Mouse (Mus musculus) fat pad, adult 2 months (tissue): ENCODE data around the gene Gm11032.
"Not testable (repeated sequence)": the region's sequence is repeated elsewhere in the genome, so short reads cannot be mapped to it uniquely, and the experiment has no call there.

Source experiments
- DNase-seq: peaks from one replicate; pipeline ENCODE4 v3.0.0-alpha.2; 2011; ENCODE audit warnings: low read depth, low spot score; ENCODE audit errors: extremely low read depth

Gm11032 gene

DNA sequence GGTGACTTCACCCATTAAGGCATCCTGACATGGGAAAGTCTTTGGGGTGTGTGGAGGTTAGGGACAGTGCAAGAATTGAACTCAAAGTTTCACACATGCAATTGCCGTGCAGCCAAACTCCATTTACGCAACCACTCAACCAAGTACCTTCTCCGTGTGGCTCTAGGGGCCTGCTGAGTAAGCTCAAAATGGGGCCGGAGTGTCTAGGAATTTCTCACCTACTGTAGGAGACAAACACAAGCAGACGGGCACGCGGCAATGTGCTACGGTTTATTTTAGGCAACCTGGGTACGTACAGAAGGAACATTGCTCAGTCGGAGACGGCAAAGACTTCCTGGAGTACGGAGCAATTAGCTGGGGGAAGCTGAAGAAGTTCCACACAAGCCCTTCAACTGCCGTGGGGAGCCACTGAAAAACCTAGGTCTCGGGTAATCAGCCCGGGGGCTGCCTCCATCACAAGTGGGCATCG, at the start of gene Gm11032:
Gene Gm11032, plus strand, starts transcription at position 51 of the 469 bp plus-strand sequence.
- DNase-seq = no peak

DNA sequence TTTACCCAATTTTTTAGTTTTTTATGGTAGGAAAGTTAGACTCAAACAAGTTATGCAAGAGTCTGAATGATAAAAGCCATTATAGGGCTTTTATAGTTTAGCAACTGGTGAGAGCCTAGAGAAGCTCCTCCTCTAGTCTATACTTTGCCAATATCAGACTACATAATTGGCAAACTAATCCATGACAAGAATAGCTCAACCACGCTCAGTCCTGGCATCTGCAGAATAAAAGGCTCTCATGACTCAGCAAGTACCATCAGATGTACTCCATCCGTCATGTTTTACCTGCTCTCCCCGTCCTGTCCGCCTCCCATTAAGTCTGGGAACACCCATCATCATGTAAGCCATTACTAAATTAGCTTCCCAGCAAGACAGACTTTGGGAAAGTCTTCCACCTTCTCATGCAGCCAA, 48.4 kb upstream of the Gm11032 start:
- peak; percentile 59 for DNase-seq

DNA sequence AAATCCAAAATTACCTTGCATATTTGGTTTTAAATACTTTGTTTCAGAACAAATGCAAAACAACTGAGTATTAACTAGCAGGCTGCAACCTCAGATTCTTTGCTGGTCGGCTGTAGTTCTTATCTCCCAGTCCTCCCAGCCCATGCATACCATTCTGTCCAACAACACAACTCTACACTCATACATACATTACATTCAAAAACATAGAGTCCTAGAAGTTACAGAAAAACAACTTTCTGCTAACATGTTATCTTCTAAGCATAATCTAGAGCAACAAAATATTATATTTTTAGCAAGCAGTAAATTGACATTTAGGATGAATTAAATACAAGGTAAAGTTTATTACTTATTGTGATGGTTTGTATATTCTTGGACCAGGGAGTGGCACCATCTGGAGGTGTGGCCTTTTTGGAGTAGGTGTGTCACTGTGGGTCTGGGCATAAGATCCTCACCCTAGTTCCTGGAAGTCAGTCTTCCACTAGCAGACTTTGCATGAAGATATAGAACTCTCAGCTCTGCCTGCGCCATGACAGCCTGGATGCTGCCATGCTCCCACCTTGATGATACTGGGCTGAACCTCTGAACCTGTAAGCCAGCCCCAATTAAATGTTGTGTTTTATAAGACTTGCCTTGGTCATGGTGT, 43.7 kb upstream of the Gm11032 start:
- DNase-seq = not testable (repeated sequence)

DNA sequence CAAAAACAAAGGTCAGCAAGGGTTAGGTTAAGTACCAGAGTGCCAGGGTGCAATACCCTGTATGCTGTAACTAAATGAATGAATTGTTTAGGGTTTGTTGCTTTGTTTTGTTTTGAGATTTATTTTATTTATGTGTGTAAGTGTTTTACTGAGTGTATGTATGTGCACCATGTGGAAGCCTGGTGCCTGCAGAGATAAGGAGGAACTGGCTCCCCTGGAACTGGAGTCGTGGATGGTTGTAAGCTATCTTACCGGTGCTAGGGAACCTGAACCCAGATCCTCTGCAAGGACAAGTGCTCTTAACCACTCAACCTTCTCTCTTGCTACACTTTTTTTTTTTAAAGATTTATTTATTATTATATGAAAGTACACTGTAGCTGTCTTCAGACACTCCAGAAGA, 42.8 kb upstream of the Gm11032 start:
- DNase-seq = no peak

DNA sequence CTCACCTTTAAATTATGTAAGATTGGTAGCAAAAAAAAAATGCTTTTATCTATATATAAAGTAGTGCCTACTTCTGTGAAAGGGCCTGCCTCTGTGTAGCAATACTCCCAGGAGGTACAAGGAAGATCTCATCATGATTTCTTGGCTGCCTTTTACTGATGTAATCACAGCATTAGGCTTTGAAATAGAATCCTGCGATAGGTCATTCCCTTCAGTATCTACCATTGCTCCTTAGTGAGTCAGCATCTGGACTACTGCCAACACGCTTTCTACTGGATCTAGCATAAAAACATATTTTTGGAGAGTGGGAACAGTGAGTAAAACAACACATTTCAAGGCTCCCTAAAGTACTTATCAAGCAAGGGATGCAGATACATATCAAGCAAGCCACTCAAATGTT, 41.2 kb upstream of the Gm11032 start:
- peak; percentile 45 for DNase-seq

DNA sequence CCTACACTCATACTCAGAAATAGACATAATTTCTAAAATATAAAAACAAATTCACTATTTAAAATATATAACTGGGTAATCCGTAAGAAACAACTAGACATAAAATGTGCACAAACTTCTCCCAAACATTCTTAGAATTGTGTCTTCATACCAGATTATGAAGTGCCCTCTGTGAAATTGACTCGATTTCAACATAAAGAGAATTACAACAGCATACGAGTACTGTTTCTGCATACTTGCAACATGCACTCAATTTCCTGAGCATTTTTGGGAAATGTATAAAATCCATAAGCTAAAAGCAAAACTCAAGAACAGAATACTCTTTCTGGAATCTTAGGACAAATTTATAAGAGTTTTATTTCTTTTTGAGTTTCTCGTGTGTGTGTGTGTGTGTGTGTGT, 28.1 kb upstream of the Gm11032 start:
- DNase-seq = no peak

DNA sequence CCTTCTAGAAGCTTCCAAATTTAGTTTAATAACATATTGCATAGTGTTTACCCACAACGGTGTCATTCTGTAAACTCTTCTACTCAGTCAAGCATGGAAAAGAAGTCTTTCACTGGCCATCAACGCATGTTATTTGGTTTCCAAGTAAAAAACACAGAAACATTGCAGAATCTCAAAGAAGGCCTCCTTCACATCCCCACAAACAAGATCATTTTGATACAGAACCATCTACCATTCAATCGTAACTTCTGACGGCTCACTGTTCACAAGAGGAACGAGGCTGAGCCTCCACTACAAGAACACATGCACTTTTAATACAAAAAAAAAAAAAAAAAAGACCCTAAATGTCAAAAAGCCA, 26.4 kb upstream of the Gm11032 start:
- DNase-seq = no peak

DNA sequence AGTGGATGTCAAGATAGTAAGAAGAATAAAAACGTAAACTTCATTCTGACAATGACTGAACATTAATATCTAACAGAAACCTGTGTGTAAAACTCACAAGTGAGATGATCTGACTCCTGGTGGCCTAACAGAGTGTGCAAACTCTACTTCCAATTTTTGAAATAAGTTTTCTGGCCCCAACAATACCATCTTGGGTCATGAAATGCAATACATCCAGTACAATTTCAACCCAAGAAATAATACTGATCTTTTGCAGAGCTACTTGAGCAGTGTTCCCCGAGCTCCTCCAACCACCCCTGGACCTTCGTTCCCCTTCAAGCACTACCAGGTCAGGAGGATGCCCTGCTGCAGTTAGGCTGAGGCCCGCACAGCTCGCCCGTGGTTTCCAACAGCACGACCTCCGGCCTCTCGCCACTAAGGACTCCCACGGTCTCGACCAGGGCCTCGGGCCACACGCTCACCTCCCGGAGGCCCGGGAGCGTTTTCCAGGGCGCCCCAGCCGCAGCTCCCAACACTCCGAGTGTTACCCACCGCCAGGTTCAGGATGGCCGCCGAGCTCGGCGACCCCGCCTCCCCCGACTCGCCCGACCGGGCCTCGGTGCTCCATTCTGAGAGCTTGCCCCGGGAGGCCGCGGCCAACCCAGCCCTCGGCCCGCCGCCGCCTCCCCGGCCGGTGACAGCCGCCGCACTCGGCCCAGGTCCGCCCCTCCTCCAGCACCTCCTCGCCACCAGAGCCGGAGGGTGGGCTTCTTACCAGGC, 25.8 kb upstream of the Gm11032 start:
- DNase-seq = no peak

DNA sequence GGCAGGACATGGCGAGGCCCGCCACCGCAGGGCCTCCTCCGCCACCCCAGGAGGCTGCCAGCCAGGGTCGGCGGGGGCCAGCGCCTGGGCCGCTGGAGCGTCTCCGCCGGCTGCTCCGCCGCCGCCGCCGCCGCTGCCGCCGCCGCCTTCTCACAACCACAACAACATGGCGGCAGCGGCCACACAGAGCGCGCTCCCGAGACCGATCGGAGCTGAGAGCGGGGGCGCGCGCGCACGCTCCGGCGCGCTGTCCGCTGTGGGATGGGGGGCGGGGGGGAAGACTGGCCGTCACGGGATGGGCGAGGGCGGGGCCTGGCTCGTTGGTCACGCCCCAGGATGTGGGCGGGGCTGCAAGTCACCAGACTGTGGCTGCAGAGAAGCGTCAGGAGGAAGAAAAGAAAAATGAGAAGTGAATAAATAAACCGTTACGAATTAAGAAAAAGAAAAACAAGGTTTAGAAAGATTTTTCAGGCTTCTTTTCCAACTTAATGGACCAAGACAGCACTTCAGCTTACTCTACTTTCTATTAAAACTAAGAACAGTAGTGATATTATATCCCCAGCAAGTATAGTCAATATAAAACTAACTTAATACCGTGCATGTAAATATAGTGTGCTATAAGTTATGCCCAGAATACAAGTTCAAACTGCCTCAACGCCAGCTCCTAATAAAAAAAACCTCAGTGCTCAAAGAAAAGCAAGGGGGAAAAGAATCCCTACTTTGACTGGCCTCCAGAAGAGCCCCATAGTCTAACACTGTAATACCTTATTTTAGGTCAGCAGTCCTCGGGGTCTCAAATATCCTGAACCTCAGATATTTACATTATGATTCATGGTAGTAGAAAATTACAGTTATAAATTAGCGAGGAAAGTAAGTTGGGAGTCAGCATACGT, 25.0 kb upstream of the Gm11032 start, which contains the start of gene Mtmr3:
Gene Mtmr3, minus strand, starts transcription at position 256 of the 893 bp plus-strand sequence.
- DNase-seq = no peak

DNA sequence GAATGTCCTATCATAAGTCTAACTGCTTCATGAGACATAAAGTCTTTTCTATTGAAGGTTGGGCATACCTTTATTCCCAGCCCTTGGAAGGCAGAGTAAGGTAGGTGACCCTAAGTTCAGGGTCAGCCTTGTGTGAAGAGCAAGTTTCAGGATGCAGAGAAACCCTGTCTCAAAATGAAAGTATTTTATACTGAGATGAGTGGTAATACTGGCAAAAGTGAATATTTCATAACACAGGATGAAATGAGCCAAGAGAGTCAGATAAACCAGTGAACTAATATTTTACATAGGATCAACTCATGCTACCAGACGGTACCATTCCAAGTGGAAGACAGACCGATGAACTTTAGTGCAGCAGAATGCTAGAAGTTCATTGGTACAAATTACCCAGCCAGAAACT, 21.5 kb upstream of the Gm11032 start:
- DNase-seq = no peak

DNA sequence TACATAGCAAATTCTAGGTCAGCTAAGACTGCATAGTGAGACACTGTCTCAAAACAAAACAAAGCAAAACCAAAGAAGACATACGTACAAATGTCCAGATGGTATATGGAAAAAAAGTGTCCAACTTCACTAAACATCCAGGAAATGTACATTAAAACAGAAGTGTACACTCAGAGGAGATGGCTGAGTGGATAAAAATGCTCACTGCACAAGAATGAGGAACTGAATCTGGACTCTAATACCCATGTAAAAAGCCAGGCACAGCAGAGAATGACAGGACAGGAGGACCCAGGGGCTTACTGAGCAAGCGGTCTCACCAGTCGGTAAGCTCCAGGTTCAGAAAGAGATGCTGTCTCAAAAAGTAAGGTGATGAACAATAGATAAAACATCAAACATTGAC, 20.0 kb upstream of the Gm11032 start:
- no peak for DNase-seq

DNA sequence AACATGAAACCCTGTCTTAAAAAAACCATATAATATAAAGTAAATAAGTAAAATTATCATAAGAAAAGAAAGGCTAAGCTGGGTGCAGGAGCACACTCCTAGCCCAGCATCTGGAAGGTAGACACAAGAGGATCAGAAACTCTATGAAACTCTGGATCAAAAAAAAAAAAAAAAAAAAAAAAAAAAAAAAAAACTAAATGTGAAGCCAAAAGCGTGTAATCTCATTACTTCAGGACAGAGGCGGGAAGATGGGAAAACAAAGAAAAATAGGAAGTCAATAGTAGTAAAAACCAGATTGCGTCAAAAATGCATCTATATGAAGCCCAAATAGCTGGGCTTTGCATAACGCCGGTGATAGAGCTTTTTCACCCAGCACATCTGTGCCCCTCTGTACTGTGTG, 18.0 kb upstream of the Gm11032 start:
- DNase-seq = no peak

DNA sequence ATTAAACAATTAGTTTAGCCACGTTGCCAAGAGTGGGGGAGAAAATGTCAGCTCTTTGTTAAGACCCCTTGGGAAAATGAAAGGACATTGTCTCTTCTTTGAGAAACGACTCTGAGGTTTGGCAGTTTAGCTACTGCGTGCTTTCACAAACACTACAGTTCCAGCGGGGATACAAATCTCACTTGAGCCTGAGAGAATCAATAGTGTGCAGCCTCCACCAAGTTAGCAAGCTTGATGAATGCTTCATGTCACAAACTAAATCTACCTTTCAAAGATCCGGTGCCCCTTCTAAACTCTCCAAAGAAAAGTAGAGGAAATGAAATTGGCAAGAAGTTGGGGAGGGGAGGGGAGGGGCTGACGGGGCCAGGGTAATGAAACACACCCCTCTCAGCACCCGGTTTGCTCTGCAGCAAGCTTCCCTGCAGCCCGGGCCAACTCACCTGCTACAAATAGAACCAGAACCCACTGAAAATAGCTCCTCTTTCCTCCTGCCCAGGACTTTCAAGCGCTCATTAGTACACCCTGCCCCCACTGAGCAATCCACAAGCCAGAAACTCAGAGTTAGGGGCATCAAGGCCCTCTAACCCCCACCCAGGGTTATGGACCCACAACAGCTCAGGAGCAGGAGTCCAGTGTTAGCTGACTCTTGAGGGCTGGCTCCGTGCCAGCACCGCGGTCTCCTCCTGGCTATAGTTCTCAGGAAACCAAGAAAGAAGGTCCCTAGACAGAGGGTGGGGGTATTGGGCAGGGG, 17.0 kb upstream of the Gm11032 start:
- DNase-seq = no peak

DNA sequence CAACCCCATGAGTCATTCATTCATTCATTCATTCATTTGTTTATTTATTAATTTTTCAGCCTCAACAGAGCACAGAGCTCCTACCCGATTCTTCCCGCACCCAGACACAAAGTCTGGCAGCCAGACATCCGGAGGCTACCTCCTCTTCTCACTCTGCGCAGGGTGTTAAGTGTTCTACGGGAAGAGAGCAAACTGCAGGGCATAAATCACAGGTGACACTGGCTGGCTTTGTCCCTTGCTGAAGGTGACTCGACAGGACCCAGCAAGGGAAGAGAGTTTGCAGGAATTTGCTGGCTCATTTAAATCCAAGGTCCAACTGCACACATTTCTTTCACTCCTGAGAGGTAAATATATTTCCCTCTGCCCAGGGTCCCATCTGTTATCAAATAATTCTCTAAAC, 15.4 kb upstream of the Gm11032 start:
- DNase-seq = no peak

DNA sequence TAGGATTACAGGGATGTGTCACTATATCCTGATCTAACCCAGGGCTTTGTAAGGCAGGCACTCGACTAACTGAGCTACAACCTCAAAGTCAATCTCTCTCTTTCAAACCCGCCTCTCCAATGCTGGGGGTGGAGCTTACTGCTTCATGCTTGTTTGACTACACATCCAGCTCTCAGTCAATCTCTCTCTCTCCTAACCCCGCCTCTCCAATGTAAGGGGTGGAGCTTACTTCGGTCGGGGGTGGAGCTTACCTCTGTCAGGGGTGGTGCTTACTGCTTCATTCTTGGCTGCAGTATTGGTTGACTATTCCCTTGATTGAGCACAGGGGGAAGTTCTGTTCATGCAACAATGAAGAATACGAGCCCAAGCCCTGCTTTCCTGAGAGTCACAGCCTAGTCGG, 14.5 kb upstream of the Gm11032 start:
- no peak for DNase-seq

DNA sequence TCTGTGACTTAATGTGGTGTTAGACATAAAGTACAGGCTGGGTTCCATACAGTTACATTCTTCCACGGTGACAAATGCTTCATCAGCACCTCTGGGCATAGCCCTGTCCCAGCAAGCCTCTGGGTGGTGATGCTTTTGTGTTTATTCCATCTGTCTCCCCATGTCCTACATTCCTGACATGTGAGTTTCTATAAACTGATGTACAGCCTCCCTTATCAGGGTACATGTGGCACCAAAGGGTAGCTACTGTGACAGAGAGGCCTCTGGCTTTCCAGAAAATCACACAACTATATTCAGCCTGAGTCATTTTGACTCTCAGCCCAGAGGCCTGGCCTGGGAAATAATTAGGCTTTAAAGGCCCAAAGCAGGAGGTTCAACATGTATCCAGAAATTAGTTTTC, 13.3 kb upstream of the Gm11032 start:
- DNase-seq = no peak

DNA sequence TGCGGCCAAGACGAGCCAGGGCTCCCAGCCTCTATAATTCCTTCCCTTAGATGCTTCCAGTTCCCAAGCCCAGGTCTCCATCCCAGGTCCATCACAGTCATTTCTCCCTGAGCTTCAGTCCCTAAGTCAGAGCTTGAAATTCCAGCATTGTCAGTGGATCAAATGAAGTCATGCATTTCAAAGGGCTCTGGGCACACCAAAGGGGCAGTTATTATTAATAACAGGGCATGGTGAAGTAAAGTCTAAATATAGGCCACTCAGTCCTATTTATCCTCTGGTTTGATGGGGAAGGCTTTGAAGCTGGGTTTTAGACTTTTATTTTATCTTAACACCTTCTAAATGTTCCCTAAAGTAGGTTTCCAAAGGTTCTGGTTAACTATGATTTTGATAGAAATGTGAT, 8.0 kb upstream of the Gm11032 start:
- DNase-seq = no peak

DNA sequence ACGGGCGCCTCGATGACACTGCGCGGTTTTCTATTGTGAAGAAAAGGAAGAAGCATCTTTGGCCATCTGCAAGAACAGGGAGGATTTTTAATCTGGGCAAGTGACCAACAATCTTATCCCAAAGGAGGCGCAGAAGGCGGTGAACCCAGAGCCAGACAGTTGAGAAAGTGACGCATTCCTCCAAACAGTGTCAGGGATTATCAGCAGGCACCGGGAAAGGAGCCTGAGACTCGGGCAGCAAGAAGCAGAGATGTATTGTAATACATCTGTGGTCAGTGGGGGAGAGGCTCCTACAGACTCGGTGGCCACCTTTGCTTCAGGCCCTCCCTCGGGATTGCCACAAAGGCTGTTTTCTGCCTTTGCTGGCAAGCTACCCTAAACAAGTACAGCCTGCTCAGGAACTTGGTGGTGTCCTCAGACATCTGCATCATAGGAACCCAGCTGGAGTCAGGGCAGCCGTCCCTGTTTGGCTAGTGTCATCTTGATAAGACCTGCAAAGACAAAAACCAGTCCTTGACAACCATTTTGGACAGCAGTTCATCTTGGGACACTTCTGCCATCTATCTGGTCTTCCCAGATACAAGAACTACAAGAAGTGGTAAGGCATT, 738 bp downstream of the Gm11032 start:
- no peak for DNase-seq

DNA sequence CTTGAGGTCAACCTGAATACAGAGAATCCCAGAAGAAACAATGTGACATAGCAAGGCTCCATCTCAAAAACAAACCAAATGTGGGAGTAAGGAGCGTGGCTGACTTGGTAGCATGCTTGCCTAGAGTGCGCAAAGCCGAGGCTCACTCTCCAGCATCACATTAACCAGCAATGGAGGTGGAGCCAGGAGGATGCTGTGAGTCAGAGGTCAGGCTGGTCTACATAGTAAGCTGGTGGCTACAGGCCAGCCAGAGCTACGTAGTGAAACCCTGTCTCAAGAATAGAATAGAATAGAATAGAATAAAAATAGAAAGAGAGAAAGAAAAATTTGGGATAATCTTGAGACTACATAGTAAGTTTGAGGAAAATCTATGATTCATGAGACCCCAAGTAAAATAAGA, 2.0 kb downstream of the Gm11032 start:
- no peak for DNase-seq

DNA sequence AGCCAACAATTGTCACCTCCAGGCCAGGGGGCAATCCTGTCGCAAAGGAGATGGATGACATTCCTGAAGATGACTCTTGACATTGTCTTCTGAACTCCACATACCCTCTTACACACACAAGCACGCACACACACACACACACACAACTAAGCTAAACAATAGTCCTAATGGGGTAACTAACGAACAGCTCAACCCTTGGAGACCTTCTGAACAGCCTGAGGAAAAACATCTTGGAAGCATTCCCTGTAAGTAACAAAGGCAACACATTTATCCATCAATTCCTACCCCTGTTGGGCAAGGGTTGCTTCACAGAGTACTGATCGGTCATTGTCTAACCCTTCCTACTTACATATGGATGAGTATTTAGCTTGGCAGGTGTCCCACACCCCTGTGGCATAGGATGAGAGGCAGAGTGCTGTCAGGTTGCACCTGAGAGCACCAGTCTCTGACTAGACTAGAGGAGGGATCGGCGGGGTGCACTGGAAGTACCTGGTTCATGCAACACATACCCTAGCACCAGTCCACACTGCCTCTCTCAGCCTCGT, 2.6 kb downstream of the Gm11032 start:
- DNase-seq = peak; percentile 98
